Mouse (Mus musculus): Measurements from ENCODE around the gene Pms2.

Pms2 gene

GRCm38 (mm10) chr5:143909417-143910400, at the start of gene Pms2, which contains the start of gene Aimp2:
TSS of gene Pms2 (plus strand) at chr5:143909964.
TSS of gene Aimp2 (minus strand) at chr5:143909847.
- TF ChIP-seq GATA4 (IDR thresholded peaks at IDR 0.05; ENCODE audit: insufficient replicate concordance, low read length) = no peak

- no peak for TF ChIP-seq GATA4 (IDR thresholded peaks at IDR 0.05; ENCODE audit: insufficient replicate concordance, low read length)
These were observed 38.1 kb upstream of the Pms2 start for GRCm38 (mm10) chr5:143871547-143872169.

- TF ChIP-seq GATA4 (IDR thresholded peaks at IDR 0.05; ENCODE audit: insufficient replicate concordance, low read length) = no peak
These were observed 35.2 kb upstream of the Pms2 start for GRCm38 (mm10) chr5:143874571-143874970.

- no peak for TF ChIP-seq GATA4 (IDR thresholded peaks at IDR 0.05; ENCODE audit: insufficient replicate concordance, low read length)
These were observed 24.5 kb upstream of the Pms2 start for GRCm38 (mm10) chr5:143885274-143885673.

- no peak for TF ChIP-seq GATA4 (IDR thresholded peaks at IDR 0.05; ENCODE audit: insufficient replicate concordance, low read length)
These were observed 19.0 kb upstream of the Pms2 start for GRCm38 (mm10) chr5:143890741-143891140.

GRCm38 (mm10) chr5:143892255-143892886, 17.4 kb upstream of the Pms2 start:
- no peak for TF ChIP-seq GATA4 (IDR thresholded peaks at IDR 0.05; ENCODE audit: insufficient replicate concordance, low read length)

- TF ChIP-seq GATA4 (IDR thresholded peaks at IDR 0.05; ENCODE audit: insufficient replicate concordance, low read length) = no peak
These were observed 16.4 kb upstream of the Pms2 start for GRCm38 (mm10) chr5:143893396-143893795.

GRCm38 (mm10) chr5:143897635-143898330, 12.0 kb upstream of the Pms2 start, which contains the start of gene Ankrd61:
TSS of gene Ankrd61 (minus strand) at chr5:143897685.
- no peak for TF ChIP-seq GATA4 (IDR thresholded peaks at IDR 0.05; ENCODE audit: insufficient replicate concordance, low read length)

GRCm38 (mm10) chr5:143902111-143902510, 7.7 kb upstream of the Pms2 start:
- no peak for TF ChIP-seq GATA4 (IDR thresholded peaks at IDR 0.05; ENCODE audit: insufficient replicate concordance, low read length)

GRCm38 (mm10) chr5:143903813-143904212, 6.0 kb upstream of the Pms2 start:
- TF ChIP-seq GATA4 (IDR thresholded peaks at IDR 0.05; ENCODE audit: insufficient replicate concordance, low read length) = no peak

GRCm38 (mm10) chr5:143906429-143906828, 3.3 kb upstream of the Pms2 start:
- no peak for TF ChIP-seq GATA4 (IDR thresholded peaks at IDR 0.05; ENCODE audit: insufficient replicate concordance, low read length)

- TF ChIP-seq GATA4 (IDR thresholded peaks at IDR 0.05; ENCODE audit: insufficient replicate concordance, low read length) = no peak
These were observed 838 bp upstream of the Pms2 start for GRCm38 (mm10) chr5:143908926-143909325.

GRCm38 (mm10) chr5:143916221-143916620, 6.5 kb downstream of the Pms2 start:
- TF ChIP-seq GATA4 (IDR thresholded peaks at IDR 0.05; ENCODE audit: insufficient replicate concordance, low read length) = no peak

GRCm38 (mm10) chr5:143917418-143917817, 7.7 kb downstream of the Pms2 start:
- TF ChIP-seq GATA4 (IDR thresholded peaks at IDR 0.05; ENCODE audit: insufficient replicate concordance, low read length) = no peak

- TF ChIP-seq GATA4 (IDR thresholded peaks at IDR 0.05; ENCODE audit: insufficient replicate concordance, low read length) = no peak
These were observed 8.4 kb downstream of the Pms2 start for GRCm38 (mm10) chr5:143918120-143918519.

Data from liver, adult (tissue).